Mouse (Mus musculus): ENCODE results near the gene Zfp653. TPM values are rescaled to one million over a fixed set of nuclear protein-coding genes. Genes with fewer than 3 reads are reported as not detected.
A peak's percentile ranks its signal among the peaks of the same experiment; 100 is the strongest.
"Not testable (repeated sequence)": the region's sequence is repeated elsewhere in the genome, so short reads cannot be mapped to it uniquely, and the experiment has no call there.

The Zfp653 gene
- total RNA-seq (2021), result 1 to 10 TPM; 3.2 to 3.7 TPM
- long read RNA-seq, experiment 1, partial matches to known transcripts, result 8 of 32 reads
- long read RNA-seq, experiment 1, other reads (novel, unspliced or antisense), result 20 of 32 reads
- long read RNA-seq, experiment 2, partial matches to known transcripts, result 1 of 3 reads
- long read RNA-seq, experiment 2, other reads (novel, unspliced or antisense), result 0 of 3 reads

DNA sequence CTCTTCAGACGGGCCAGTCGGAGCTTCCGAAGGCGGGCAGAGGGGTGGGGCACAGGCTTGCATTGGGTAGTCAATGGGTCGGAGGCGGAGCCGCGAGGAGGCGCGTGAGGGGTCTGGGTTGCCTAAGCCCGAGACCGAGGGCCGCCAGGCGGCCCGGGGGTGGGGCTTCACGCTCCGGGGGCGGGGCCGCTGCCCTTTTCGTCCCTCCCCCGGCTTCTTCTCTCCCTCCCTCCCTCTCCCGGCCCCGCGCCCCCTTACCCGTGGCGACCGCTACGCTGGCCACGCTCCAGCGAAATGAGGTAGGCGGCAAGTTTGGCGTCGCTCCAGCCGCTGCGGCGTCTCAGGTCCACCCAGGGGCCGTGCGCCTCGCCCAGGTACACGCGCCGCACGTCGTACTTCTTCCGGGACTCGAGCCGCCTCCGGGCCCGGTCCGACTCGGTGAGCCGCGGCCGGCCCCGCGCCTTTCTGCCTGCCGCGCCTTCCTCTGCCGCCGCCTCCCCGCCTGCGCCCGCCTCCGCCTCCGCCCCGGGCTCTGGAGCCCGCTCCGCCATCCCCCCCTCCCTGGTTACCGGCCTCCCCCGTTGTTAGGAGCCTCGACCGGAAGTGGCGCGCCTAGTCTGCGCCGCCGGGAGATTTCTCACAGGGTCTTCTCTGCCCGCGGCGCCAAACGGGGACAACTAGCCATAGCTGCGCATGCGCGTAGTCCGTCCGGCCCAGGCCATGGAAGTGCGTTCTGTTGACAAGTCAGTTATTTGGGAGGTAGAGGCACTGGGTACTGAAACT, at the start of gene Zfp653, which contains the start of gene Gm49318:
Gene Zfp653 (minus strand): TSS at position 586 of the 783 bp plus-strand sequence.
Gene Gm49318 (minus strand): TSS at position 469 of the 783 bp plus-strand sequence.
- peak; percentile 95 for DNase-seq (ENCODE audit: low spot score)

DNA sequence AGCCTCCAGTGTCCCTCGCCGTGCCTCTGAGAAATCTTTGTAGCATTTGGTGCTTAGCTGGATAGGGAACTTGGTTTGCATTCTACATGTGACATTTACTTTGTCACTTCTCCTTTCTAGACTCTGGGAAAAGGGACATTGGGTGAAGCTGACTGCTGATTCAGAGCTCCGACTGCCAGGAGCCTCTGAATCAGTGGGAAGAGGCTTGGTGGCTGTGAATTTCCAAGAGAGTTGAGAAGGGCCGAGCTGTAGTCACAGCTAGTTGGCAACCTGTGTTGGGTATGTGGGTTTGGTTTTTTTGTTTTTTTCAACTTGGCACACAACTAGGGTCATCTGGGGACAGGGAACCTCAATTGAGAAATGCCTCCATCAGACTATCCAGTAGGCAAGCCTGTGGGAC, 48.4 kb upstream of the Zfp653 start:
- no peak for DNase-seq (ENCODE audit: low spot score)

DNA sequence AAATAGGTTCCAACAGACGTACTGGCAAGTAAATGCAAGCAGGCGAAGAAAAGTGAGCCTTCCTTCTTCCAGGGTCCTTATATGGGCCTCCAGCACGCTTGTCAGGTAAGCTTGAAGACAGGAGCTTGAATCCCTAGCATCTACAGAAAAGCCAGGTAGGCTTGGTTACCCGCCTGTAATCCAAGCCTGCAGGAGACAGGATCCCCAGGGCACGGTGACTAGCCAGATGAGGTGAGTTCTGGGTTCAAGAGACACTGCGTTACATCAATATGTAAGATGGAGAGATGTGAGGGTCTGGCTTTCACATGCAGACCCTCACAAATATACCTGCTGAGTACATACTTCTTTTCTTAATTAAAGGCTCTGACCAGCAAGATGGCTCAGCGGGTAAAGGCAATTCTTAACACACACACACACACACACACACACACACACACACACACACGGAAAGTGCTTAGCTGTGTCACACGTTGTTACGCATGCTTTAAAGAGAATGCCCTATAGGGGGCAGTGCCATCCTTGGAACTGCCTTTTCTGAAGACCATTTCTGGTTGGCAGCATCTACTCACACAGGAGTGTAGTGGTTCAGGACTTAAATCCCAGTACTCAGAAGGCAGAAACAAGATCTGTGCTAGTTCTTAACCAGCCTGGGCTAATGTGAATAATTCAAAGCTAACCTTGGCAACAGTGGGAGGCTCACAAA, 46.7 kb upstream of the Zfp653 start:
- peak; percentile 30 for DNase-seq (ENCODE audit: low spot score)

DNA sequence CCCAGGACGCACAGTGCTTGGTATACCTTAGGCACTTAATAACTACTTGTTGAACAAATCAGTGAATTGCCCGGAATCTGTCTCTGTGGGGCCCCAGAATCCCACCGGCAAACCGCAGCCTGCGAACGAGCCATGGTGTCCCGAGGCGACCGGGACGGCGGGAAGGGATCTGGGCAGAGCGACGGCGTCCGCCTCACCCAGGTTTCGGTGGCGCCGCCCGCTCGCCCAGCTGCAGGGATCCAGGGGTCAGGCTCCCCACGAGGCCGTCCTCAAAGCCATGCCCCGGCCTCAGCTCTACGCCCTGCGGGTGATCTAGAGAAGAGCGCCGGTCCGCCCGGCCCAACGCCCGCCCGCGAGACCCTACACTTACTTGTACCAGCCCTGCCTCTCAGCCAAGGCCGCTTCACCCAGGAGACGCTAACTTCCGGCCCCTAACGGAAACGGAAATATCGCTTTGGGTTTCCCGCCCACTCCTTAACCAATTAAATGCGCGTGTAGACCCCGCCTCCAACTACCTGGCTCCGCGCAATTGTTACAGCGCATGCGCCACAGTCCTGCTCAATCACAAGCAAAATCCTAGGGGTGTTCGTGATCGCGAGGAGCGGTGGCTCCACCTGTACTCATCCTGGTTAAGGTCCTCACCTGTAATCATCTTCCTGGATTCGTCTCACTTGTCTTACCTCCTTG, 45.7 kb upstream of the Zfp653 start, which contains the start of gene Elof1:
Gene Elof1 (minus strand): TSS at position 433 of the 687 bp plus-strand sequence.
- DNase-seq (ENCODE audit: low spot score), result peak; percentile 94

DNA sequence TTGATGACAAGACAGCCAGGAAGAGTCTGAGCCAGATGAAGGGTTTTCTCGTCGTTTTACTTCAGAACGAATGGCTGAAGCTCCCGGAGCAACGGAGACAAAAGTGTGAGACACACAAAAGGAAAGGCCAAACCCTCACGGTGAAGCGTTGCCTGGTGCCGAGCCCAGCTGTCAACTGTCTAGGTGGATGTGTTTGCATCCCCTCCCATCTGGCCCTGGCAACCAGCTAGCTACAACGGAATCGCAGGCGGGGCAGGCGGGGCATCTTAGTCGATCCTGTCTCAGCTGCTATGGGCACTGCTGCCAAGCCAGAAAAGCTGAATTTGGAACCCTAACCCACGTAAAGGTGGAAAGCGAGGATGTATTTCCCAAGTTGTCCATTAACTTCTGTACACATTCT, 44.9 kb upstream of the Zfp653 start:
- DNase-seq (ENCODE audit: low spot score), result no peak

DNA sequence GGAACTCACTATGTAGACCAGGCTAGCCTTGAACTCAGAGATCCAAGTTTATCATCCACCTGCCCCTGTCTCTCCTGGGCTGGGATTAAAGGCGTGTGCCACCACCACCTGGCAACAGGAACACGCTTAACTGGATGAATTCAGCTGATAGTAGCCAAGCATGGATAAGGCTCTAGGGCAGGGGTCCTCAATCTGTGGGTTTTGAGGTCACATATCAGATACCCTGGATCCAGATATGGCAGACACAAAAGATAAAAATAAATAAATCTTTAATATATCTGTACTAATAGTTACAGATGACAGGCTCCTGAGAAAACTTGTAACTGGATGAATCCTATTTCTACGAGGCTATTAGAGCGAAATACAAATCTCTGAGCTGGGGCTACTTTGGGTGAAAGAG, 44.5 kb upstream of the Zfp653 start:
- no peak for DNase-seq (ENCODE audit: low spot score)

DNA sequence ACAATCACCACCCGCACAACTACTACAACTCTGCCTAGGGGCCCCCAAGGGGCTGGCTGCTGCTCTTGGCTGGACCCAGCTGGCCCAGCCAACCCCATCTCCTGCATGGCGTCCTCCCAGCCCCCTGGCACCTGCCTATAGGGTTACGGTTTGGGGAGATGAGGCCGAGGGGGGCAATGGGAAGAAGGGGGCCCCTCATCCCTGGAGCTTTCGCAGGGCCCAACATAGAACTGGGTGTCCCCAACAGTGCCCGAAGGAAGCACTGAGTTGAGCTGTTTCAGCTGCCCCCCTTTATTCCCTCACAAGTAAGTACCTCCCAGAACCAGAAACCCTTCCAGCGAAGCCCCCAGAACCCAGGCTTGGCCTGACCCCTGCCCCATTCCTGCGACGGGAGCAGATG, 37.0 kb upstream of the Zfp653 start:
- DNase-seq (ENCODE audit: low spot score), result no peak

DNA sequence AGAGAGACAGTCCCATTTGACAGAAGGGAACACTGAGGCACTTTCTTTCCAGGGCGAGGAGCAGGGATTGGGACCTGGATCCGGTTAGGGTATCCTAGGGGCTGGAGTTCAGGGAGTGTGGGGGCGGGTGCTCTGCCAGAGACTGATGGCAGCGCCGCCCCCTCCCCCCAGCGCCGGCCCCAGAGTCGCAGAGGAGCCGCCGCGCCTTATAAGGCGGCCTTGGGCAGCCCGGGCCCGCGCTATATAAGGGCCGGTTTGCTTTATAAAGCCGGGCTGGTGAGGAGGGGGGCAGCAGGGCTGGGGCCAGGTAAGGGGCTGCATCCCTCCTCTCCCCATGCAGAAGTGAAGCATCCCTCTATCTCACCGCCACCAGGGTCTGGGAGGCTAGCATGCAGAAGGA, 28.7 kb upstream of the Zfp653 start:
- DNase-seq (ENCODE audit: low spot score), result no peak

DNA sequence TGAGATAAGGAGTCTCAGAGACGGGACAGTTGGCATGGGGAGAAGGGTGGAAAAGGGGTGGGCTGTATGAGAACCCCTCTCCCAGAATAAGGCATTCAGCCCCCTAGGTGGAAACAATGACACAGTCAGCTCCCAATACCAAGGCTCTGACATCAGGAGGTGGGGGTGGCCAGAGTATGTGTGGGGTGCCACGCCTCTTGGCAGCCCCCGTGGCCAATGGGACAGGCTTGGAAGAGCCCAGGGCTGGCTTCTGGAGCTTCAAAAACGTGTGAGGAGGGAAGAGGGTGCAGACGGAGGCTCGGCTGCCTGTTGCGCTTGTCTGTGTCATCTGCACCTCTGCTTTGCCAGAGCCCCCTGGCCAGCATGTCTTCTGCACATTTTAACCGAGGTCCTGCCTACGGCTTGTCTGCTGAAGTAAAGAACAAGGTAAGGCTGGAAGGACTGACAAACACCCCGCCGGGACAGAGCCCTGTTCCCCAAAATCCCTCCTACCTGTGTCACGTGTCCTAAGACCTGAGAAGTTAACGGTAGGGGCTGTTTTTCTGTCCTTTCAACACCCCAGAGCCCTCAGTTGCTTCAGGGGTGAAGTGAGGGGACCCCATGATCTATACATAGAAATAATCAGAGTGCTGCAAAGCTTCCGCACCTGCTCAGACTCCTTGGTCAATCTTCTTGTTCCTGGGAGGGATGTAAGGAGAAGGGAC, 28.0 kb upstream of the Zfp653 start, which contains the start of gene Cnn1:
Gene Cnn1 (plus strand): TSS at position 224 of the 704 bp plus-strand sequence.
- DNase-seq (ENCODE audit: low spot score), result no peak

DNA sequence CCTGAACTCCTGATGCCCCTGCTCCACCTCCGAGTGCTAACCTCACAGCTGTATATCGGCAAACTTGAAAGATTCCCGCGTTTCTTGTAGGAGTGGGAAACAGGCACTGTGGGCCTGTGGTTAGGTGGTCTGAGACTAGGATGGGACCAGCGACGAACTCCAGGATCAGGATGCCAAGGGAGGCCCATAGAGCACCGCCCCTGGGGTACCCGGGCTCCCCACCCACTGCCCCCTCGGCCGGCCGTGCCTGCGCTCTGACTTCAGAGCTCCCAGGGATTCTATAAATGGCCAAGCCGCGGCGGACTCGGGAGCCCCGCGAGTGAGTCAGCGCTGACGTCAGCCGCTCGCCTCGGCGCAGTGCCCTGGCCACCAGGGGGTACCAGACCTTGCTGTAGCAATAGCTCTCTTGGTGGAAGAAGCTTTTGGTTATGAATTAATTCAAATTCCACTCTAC, 24.7 kb upstream of the Zfp653 start:
- peak; percentile 83 for DNase-seq (ENCODE audit: low spot score)

DNA sequence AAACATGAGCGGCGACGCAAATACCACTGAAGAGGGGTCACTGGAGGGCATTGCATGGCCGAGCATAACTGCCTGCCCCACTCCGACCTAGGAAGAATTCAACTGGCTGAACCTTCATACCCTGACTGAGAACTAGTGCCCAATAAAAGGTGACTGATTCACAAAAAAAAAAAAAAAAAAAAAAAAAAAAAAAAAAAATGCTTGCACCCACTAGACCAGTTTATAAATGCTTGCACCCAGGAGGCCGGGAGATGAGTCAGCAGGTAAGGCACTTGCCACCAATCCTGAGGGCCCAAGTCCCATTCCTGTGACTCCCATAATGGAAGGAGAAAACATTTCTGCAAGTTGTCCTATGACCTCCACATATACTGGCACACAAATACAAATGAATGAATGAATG, 21.6 kb upstream of the Zfp653 start:
- no peak for DNase-seq (ENCODE audit: low spot score)

DNA sequence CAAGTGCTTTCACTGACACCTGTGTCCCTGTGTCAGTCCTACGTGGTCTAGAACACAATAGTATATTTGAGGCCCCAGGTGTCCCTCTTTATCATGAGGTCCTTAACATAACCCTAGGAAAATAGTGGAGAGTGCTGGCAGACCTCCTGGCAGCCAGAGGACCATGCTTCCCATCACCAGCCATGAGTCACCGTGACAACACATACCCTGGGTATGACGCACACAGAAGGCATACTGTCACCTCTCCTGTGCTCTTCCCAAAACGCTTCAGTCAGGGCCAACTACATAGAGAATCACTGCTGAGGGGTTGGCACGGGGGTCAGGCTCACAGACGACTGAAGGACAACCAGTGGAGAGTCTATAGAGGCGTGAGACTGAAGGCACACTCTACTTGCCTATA, 18.8 kb upstream of the Zfp653 start:
- no peak for DNase-seq (ENCODE audit: low spot score)

DNA sequence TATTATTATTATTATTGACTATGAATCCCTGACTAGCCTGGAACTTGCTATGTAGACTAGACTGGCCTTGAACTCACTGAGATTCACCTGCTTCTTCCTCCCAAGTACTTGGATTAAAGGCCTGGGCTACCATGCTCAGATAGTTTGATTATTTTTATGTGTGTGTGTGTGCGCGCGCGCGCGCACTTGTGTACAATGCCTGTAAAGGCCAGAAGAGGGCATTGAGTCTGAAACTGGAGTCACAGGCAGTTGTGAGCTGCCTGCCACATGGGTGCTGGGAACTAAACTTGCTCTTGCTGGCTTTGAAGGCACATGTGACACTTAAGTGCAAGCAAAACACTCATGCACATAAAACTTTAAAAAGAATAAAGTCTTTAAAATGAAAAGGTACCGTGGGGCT, 18.1 kb upstream of the Zfp653 start:
- no peak for DNase-seq (ENCODE audit: low spot score)

DNA sequence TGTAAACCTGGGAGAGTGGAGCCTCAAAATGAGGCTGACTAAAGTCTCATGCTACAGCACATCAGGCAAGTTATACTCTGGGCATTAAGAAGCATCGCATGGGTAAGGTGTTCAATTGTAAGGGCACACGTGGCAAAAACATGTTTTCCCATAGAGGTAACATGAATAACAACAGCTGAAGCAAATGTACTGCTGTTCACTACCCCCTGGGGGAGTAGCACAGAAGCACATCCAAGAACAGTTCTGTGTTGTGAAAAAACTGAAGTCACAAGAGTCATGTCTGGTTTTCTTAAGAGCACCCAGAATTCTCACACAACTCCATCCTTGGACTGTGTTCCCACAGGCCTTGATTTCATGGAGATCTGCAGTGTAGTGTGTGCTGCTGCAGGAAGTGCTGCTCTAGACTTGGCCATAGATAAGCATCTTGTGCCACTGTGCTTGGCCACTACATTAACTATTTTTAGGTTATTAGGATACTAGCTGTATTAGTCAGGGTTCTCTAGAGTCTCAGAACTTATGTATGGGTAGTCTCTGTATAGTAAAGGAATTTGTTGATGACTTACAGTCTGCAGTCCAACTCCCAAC, 15.9 kb upstream of the Zfp653 start:
- no peak for DNase-seq (ENCODE audit: low spot score)

DNA sequence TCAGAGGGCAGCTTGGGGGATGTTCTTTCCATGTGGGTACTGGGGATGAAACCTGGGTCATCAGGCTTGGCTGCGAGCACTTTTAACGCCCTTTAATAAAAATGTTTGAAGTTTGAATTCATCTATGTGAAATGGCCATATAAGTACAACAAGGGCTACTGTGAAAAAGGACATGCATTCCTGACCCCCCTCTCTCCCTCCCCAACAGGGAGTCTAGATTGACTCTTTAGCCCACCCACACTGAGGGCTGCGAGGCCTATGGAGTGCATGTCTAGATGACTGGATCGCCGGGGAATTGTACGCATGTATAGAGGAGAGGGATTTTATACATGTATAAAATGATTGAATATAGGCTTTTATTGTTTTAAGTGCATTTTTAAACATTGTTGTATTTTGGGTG, 14.8 kb upstream of the Zfp653 start:
- DNase-seq (ENCODE audit: low spot score), result no peak

DNA sequence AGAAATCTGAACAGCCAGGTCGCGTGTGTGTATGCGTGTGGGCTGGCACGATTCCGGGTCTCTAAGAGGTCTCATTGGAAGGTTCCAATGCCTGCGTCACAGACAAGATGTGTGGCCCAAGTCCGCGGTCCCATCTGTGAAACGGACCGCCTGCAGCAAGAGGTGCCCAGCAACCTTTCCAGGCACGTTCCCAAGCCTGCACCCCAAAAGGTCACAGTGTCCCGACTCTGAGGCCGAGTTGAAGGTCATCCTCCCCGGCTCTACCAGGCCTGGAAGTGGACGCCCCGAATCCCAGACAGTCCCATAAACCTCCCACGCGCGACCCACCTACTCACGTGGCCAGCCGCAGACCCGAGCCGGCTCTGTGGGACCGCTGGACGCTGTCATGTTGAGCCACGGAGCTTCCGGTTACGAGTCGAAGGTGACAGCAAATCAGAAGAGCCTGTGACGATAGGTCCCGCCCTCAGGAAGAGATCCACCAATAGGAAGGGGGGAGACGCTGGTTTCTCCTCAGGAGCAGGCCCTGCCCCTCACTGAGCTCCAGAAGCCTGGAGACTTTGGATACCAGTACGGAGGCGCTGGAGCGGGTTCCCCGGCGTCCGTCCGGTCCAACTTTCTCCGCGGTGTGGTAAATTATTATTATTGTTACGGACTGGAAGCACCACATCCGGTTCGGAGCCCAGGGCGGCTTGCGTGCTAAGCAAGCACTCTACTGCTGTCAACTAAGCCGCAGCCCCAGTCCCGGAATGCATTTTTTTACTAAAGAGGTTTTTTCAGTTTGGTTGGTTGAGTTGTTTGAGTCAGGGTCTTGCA, 14.1 kb upstream of the Zfp653 start, which contains the start of gene Ecsit:
Gene Ecsit (minus strand): TSS at position 417 of the 813 bp plus-strand sequence.
- peak; percentile 97 for DNase-seq (ENCODE audit: low spot score)

DNA sequence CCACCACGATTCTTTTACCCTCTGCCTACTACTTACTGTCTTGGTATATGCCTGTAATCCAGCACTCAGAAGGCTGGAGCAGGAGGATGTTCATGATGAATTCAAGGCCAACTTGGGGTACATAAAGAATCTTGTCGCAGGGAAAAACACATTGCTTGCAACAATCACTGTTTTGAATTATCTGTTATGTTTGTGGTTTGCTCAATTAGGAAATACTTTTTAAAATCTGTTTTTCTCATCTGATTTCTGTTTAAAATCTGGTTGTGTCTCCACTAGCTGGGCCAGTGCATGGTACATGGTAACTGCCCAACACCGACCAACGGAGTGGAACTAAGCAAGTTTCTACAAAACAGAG, 13.5 kb upstream of the Zfp653 start:
- no peak for DNase-seq (ENCODE audit: low spot score)

DNA sequence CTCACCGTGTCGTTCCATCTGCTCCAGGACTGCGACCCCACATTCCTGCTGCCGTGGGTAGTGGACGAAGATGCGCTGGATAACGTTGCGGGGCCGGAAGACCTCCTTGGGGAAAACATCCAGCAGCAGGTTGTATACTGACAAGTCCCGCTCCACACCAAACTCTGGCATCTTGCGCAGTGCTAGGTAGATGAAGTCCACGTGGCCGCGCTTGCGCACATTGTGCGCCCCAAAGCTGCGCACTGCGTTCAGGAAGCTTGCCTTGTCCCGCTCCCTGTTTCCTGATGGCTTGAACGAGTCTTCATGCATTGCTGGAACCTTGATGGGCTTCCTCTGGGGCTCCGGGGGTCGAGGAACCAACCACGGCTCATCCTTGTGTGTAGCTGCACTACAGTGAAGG, 5.0 kb upstream of the Zfp653 start:
- no peak for DNase-seq (ENCODE audit: low spot score)

DNA sequence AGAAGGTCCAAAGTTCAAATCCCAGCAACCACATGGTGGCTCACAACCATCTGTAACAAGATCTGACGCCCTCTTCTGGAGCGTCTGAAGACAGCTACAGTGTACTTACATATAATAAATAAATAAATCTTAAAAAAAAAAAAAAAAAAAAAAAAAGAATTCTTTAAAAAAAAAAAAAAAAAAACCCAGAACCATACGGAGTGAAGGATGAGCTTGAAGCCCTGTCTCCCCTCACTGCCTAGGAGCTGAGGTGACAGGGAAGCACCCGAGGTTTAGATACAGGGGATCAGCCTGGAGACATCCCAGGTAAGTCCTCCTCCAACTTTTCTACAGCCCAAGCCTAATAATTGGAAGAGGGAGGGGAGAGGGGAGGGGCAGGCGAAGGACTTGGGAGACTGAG, 4.6 kb upstream of the Zfp653 start:
- DNase-seq (ENCODE audit: low spot score), result not testable (repeated sequence)

DNA sequence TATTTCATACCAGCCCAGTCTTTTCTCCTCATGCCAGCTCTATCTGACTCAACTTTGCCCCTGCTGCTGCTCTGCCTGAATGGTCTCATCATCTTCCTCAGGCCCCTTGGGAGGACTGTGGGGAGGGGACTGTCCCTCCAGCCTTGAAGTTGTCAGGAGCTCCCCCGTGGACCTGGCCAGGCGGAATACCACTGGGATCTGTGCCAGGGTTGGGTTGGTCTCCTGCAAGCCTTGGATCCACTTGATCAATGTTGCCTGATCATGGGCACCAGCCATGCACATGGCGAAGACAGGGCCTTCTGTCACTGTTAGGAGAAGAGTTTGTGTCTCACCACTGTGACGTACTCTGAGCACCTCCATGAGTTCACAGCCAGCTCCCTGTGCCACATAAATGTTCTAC, 1.1 kb upstream of the Zfp653 start:
- DNase-seq (ENCODE audit: low spot score), result no peak

All from gastrocnemius, adult 18-20 months (tissue).